Mouse (Mus musculus) liver, postnatal 0 days (tissue): ENCODE data around the gene Olfr963. TPM values are rescaled to one million over a fixed set of nuclear protein-coding genes. Genes with fewer than 3 reads are reported as not detected.

Experiments used
- ATAC-seq: fragments of 200-750 bp; cut with Nextera tagmentation; 2 replicates; pipeline ENCODE4 v1.8.0; 2017; ENCODE audit warnings: mild to moderate bottlenecking, moderate library complexity
- DNase-seq: peaks from one replicate; pipeline ENCODE4 v3.0.0-alpha.2; 2016
- H3K27ac ChIP-seq: fragments of 300-500 bp; sonication (generic); 2 replicates; pipeline ENCODE4 v1.5.1; 2014; ENCODE audit warnings: antibody characterized with exemption, moderate library complexity, mild to moderate bottlenecking, low read depth
- H3K27me3 ChIP-seq: fragments of 300-500 bp; sonication (generic); 2 replicates; pipeline ENCODE4 v1.6.1; 2014; ENCODE audit warnings: low read length, control low read depth, mixed read lengths; ENCODE audit not compliant: insufficient read depth
- H3K36me3 ChIP-seq: fragments of 300-500 bp; sonication (generic); replicated peaks from 2 replicates; pipeline ENCODE4 v1.6.1; 2014; ENCODE audit warnings: mild to moderate bottlenecking, control low read depth, low read length, moderate library complexity, mixed read lengths; ENCODE audit not compliant: insufficient read depth
- H3K4me1 ChIP-seq: fragments of 300-500 bp; sonication (generic); 2 replicates; pipeline ENCODE4 v1.6.1; 2014; ENCODE audit warnings: antibody characterized with exemption, mild to moderate bottlenecking, control low read depth; ENCODE audit not compliant: insufficient read depth
- H3K4me2 ChIP-seq: fragments of 300-500 bp; sonication (generic); 2 replicates; pipeline ENCODE4 v1.6.1; 2014; ENCODE audit warnings: low read depth, mild to moderate bottlenecking, low read length, moderate library complexity, mixed read lengths
- H3K4me3 ChIP-seq: fragments of 300-500 bp; sonication (generic); 2 replicates; pipeline ENCODE4 v1.5.1; 2014; ENCODE audit warnings: low read depth, low read length
- H3K9ac ChIP-seq: fragments of 300-500 bp; sonication (generic); replicated peaks from 2 replicates; pipeline ENCODE4 v1.6.1; 2014; ENCODE audit warnings: mild to moderate bottlenecking, moderate library complexity
- H3K9me3 ChIP-seq: fragments of 300-500 bp; sonication (generic); 2 replicates; pipeline ENCODE4 v1.6.1; 2016; ENCODE audit warnings: mild to moderate bottlenecking, control low read depth, low read length, mixed read lengths
- CTCF ChIP-seq: sonication (generic); IDR thresholded peaks from 2 replicates; pipeline ENCODE4 v1.5.1; 2016; ENCODE audit warnings: antibody characterized with exemption, low read depth
- EP300 ChIP-seq: IDR thresholded peaks from 2 replicates; pipeline ENCODE4 v1.6.1; 2016; ENCODE audit warnings: antibody characterized with exemption, low read depth, mild to moderate bottlenecking
- WGBS: fragments of 180-500 bp; shearing (Covaris S2); extraction: QIAGEN DNeasy Blood & Tissue Kit; methylation state at CpG from one replicate; pipeline ENCODE4 v1.1.7; 2014; ENCODE audit not compliant: insufficient replicate concordance; 5-methylcytosine and 5-hydroxymethylcytosine counted together
- polyA plus RNA-seq: library from polyadenylated mRNA; unstranded; fragments of >200 nt; fragmentation: Nextera tagmentation; extraction: Ambion mirVana; gene quantifications from 2 replicates; pipeline ENCODE4 v1.2.1, GENCODE M21; 2015

Olfr963 gene
- polyA plus RNA-seq, 1 experiment from 2014 or later, result not detected

GRCm38 (mm10) chr9:39707017-39707416 is 40.0 kb downstream of the Olfr963 start, which contains the start of gene Olfr149:
TSS of gene Olfr149 (minus strand) at chr9:39707117.
- Histone ChIP-seq H3K4me1 (no peaks in the 10 kb centered on the region), H3K9me3 (no peaks in the 10 kb centered on the region), H3K9ac (no peak within 1 kb of the TSS), H3K27ac (no peak within 1 kb of the TSS), H3K4me3 (no peak within 1 kb of the TSS), H3K36me3 (no peaks in the 10 kb centered on the region), H3K4me2 (no peak within 1 kb of the TSS), H3K27me3 (no peaks in the 10 kb centered on the region)
- TF ChIP-seq CTCF, result no peak
- ATAC-seq (no peak), DNase-seq (no peak)

GRCm38 (mm10) chr9:39708958-39709357 is 42.0 kb downstream of the Olfr963 start:
- no peaks in the 10 kb centered on the region for H3K27me3 ChIP-seq
- TF ChIP-seq CTCF (no peak), EP300 (no peak)
- no peak overlapping the region for H3K4me2 ChIP-seq
- H3K4me1 ChIP-seq, result no peaks in the 10 kb centered on the region
- ATAC-seq (no peak), DNase-seq (no peak)
- H3K9me3 ChIP-seq, result no peaks in the 10 kb centered on the region
- no peak overlapping the region for H3K4me3 ChIP-seq
- H3K36me3 ChIP-seq, result no peaks in the 10 kb centered on the region
- 53% methylated on average over 3 of the region's 3 CpGs for WGBS
- no peak overlapping the region for H3K27ac ChIP-seq
- H3K9ac ChIP-seq, result no peak overlapping the region

GRCm38 (mm10) chr9:39711053-39711452 is 44.0 kb downstream of the Olfr963 start, which contains the start of gene Olfr965:
TSS of gene Olfr965 (plus strand) at chr9:39711353.
- ATAC-seq (no peak), DNase-seq (no peak)
- H3K27ac ChIP-seq, result no peak within 1 kb of the TSS
- no peaks in the 10 kb centered on the region for H3K4me1 ChIP-seq
- no peak within 1 kb of the TSS for H3K4me3 ChIP-seq
- no peak within 1 kb of the TSS for H3K9ac ChIP-seq
- no peaks in the 10 kb centered on the region for H3K36me3 ChIP-seq
- H3K9me3 ChIP-seq, result no peaks in the 10 kb centered on the region
- no peak for TF ChIP-seq EP300
- TF ChIP-seq CTCF, result no peak
- H3K4me2 ChIP-seq, result no peak within 1 kb of the TSS
- no peaks in the 10 kb centered on the region for H3K27me3 ChIP-seq

Other genes starting within 250 kb of the Olfr963 start
- not detected in 2 replicates for gene Olfr952, start 240.1 kb upstream of the Olfr963 start, polyA plus RNA-seq
- not detected in 2 replicates for gene Olfr954, start 210.5 kb upstream of the Olfr963 start, polyA plus RNA-seq
- gene Olfr955, start 195.3 kb upstream of the Olfr963 start, polyA plus RNA-seq, result not detected in 2 replicates
- gene Olfr44, start 173.2 kb upstream of the Olfr963 start, polyA plus RNA-seq, result not detected in 2 replicates
- gene Olfr957, start 151.4 kb upstream of the Olfr963 start, polyA plus RNA-seq, result not detected in 2 replicates
- gene Olfr958, start 113.2 kb upstream of the Olfr963 start, polyA plus RNA-seq, result not detected in 2 replicates
- not detected in 2 replicates for gene Olfr959, start 91.6 kb upstream of the Olfr963 start, polyA plus RNA-seq
- 1.1 and 2.1 TPM in 2 replicates for gene AW551984, start 62.8 kb upstream of the Olfr963 start, polyA plus RNA-seq
- not detected in 2 replicates for gene Olfr148, start 56.5 kb upstream of the Olfr963 start, polyA plus RNA-seq
- not detected in 2 replicates for gene Olfr960, start 45.8 kb upstream of the Olfr963 start, polyA plus RNA-seq
- gene Olfr961, start 22.1 kb upstream of the Olfr963 start, polyA plus RNA-seq, result not detected in 2 replicates
- gene Olfr149, start 39.9 kb downstream of the Olfr963 start, polyA plus RNA-seq, result not detected in 2 replicates
- gene Olfr965, start 44.1 kb downstream of the Olfr963 start, polyA plus RNA-seq, result not detected in 2 replicates
- not detected in 2 replicates for gene Olfr150, start 63.8 kb downstream of the Olfr963 start, polyA plus RNA-seq
- not detected in 2 replicates for gene Olfr967, start 79.0 kb downstream of the Olfr963 start, polyA plus RNA-seq
- not detected in 2 replicates for gene Olfr968, start 116.0 kb downstream of the Olfr963 start, polyA plus RNA-seq
- not detected in 2 replicates for gene Olfr969, start 123.7 kb downstream of the Olfr963 start, polyA plus RNA-seq
- gene Olfr970, start 141.7 kb downstream of the Olfr963 start, polyA plus RNA-seq, result not detected in 2 replicates
- not detected in 2 replicates for gene Olfr971, start 169.7 kb downstream of the Olfr963 start, polyA plus RNA-seq
- gene Olfr972, start 199.2 kb downstream of the Olfr963 start, polyA plus RNA-seq, result not detected in 2 replicates
- gene Olfr229, start 240.1 kb downstream of the Olfr963 start, polyA plus RNA-seq, result not detected in 2 replicates